Mouse (Mus musculus): ENCODE data around the gene Olfr134. TPM values are rescaled to one million over a fixed set of nuclear protein-coding genes. Genes with fewer than 3 reads are reported as not detected.

Olfr134 gene
- not detected in 2 replicates for polyA plus RNA-seq (2015; fragmentation: Nextera tagmentation; extraction: Ambion mirVana)

GRCm38 (mm10) chr17:38171088-38171487 is at the start of gene Olfr134:
Gene Olfr134, plus strand, starts transcription at chr17:38171388.

GRCm38 (mm10) chr17:38134426-38134825 is 36.8 kb upstream of the Olfr134 start, which contains the start of gene Olfr132:
Gene Olfr132, minus strand, starts transcription at chr17:38134526.

GRCm38 (mm10) chr17:38144981-38145380 is 26.2 kb upstream of the Olfr134 start, which contains the start of gene Olfr133:
Gene Olfr133, plus strand, starts transcription at chr17:38145281.

GRCm38 (mm10) chr17:38204035-38204434 is 32.8 kb downstream of the Olfr134 start, which contains the start of gene Olfr135:
Gene Olfr135, plus strand, starts transcription at chr17:38204335.

Other genes starting within 250 kb of the Olfr134 start
- gene Olfr761, start 218.3 kb upstream of the Olfr134 start, polyA plus RNA-seq (2015; fragmentation: Nextera tagmentation; extraction: Ambion mirVana) = not detected in 2 replicates
- gene Olfr129, start 111.3 kb upstream of the Olfr134 start, polyA plus RNA-seq (2015; fragmentation: Nextera tagmentation; extraction: Ambion mirVana) = not detected in 2 replicates
- gene Olfr130, start 107.5 kb upstream of the Olfr134 start, polyA plus RNA-seq (2015; fragmentation: Nextera tagmentation; extraction: Ambion mirVana) = not detected in 2 replicates
- not detected in 2 replicates for gene Olfr131, start 82.7 kb upstream of the Olfr134 start, polyA plus RNA-seq (2015; fragmentation: Nextera tagmentation; extraction: Ambion mirVana)
- not detected in 2 replicates for gene Olfr132, start 36.9 kb upstream of the Olfr134 start, polyA plus RNA-seq (2015; fragmentation: Nextera tagmentation; extraction: Ambion mirVana)
- gene Olfr133, start 26.1 kb upstream of the Olfr134 start, polyA plus RNA-seq (2015; fragmentation: Nextera tagmentation; extraction: Ambion mirVana) = not detected in 2 replicates
- not detected in 2 replicates for gene Olfr135, start 32.9 kb downstream of the Olfr134 start, polyA plus RNA-seq (2015; fragmentation: Nextera tagmentation; extraction: Ambion mirVana)
- gene Olfr138, start 89.6 kb downstream of the Olfr134 start, polyA plus RNA-seq (2015; fragmentation: Nextera tagmentation; extraction: Ambion mirVana) = not detected in 2 replicates
- gene Olfr137, start 136.2 kb downstream of the Olfr134 start, polyA plus RNA-seq (2015; fragmentation: Nextera tagmentation; extraction: Ambion mirVana) = not detected in 2 replicates
- not detected in 2 replicates for gene Olfr136, start 158.4 kb downstream of the Olfr134 start, polyA plus RNA-seq (2015; fragmentation: Nextera tagmentation; extraction: Ambion mirVana)
- gene Esp36, start 248.8 kb downstream of the Olfr134 start, polyA plus RNA-seq (2015; fragmentation: Nextera tagmentation; extraction: Ambion mirVana) = not detected in 2 replicates

Data from urinary bladder, postnatal 0 days (tissue).